Mouse (Mus musculus) erythroblast, embryonic 14.5 days (primary cell): ENCODE measurements around the gene Cchcr1.

Experiments
- GATA1 ChIP-seq: IDR thresholded peaks from 2 replicates; pipeline ENCODE4 v1.6.1; 2012; ENCODE audit warnings: low read length, inconsistent platforms, mixed read lengths
- TAL1 ChIP-seq: IDR thresholded peaks from 3 replicates; pipeline ENCODE4 v1.6.1; 2012; ENCODE audit warnings: low read length, inconsistent platforms, mixed read lengths

- no peak for TF ChIP-seq TAL1
- no peak for TF ChIP-seq GATA1
These were observed 32.8 kb upstream of the Cchcr1 start for GRCm38 (mm10) chr17:35484066-35484465.
